8 mouse cellular contexts compared by ENCODE assay signal in genomic region chr9:70543048-70543880, GRCm38 (mm10). TPM values are rescaled to one million over a fixed set of nuclear protein-coding genes. Genes with fewer than 3 reads are reported as not detected.
A peak's percentile ranks its signal among the peaks of the same experiment; 100 is the strongest.
DNase-seq lines count a peak whose midpoint lies in the region; ATAC-seq and TF ChIP-seq lines count a peak whose summit lies in the region.

No protein-coding gene starts in this region.

- no peaks in the 10 kb centered on the region for H3K9me3 ChIP-seq in hindbrain, embryonic 10.5 days
- no peaks in the 10 kb centered on the region for H3K9me3 ChIP-seq in liver, embryonic 15.5 days (replicated peaks)

- peaks cover 21% of the 10 kb centered on the region for H3K36me3 ChIP-seq in hindbrain, embryonic 10.5 days
- H3K36me3 ChIP-seq in liver, embryonic 15.5 days (replicated peaks) = peaks cover 3% of the 10 kb centered on the region; the same call in 1 of the 2 replicates

- no peaks in the 10 kb centered on the region for H3K27me3 ChIP-seq in hindbrain, embryonic 10.5 days (ENCODE audit: insufficient read depth, poor library complexity, severe bottlenecking)
- H3K27me3 ChIP-seq in liver, embryonic 15.5 days = no peaks in the 10 kb centered on the region

- no peak for TF ChIP-seq POLR2A in olfactory bulb, adult 2 months (IDR thresholded peaks at IDR 0.05; ENCODE audit: insufficient read depth, low read depth, low read length)

- WGBS in hindbrain, embryonic 10.5 days = 2% methylated on average over 64 of the region's 64 CpGs
- under 1% methylated on average over 64 of the region's 64 CpGs for WGBS in liver, embryonic 15.5 days (ENCODE audit: insufficient replicate concordance)
- WGBS in olfactory bulb, adult 2 months = under 1% methylated on average over 64 of the region's 64 CpGs

- H3K4me1 ChIP-seq in hindbrain, embryonic 10.5 days (replicated peaks) = peaks cover 18% of the 10 kb centered on the region
- peaks cover 20% of the 10 kb centered on the region for H3K4me1 ChIP-seq in liver, embryonic 15.5 days (replicated peaks)
- no peaks in the 10 kb centered on the region for H3K4me1 ChIP-seq in olfactory bulb, adult 2 months (ENCODE audit: control insufficient read depth, insufficient read depth, low read length)

- H3K4me3 ChIP-seq in hindbrain, embryonic 10.5 days = peak overlapping the region; percentile 90
- peak overlapping the region; percentile 84 for H3K4me3 ChIP-seq in liver, embryonic 15.5 days (replicated peaks)
- peak overlapping the region; percentile 74 for H3K4me3 ChIP-seq in olfactory bulb, adult 2 months (ENCODE audit: insufficient read depth, low read depth, low read length)

- peak overlapping the region; percentile 99 for H3K27ac ChIP-seq in hindbrain, embryonic 10.5 days
- peak overlapping the region; percentile 100 for H3K27ac ChIP-seq in liver, embryonic 15.5 days (replicated peaks)
- peak overlapping the region; percentile 92 for H3K27ac ChIP-seq in olfactory bulb, adult 2 months (ENCODE audit: insufficient read depth, low read depth, low read length)

- H3K4me2 ChIP-seq in liver, embryonic 15.5 days = peak overlapping the region; percentile 91

- peak overlapping the region; percentile 90 for H3K9ac ChIP-seq in liver, embryonic 15.5 days

- peak; percentile 81 for ATAC-seq in liver, embryonic 15.5 days (ENCODE audit: insufficient read depth)

- intact Hi-C loops in left cerebral cortex, postnatal 10 days (cut with DNase I) = loop anchor here (5.0 kb wide), 1 partner anchor 41 kb away; the partner anchor contains the start of gene Rnf111

- DNase-seq in left cerebral cortex, postnatal 10 days (ENCODE audit: extremely low spot score in 1 of 2, low spot score in 2 of 2) = peak; percentile 28 to 82
- DNase-seq in left cerebral cortex, adult 18-20 months (ENCODE audit: low spot score in 2 of 2) = no peak
- peak; percentile 88 for DNase-seq in MN1 (ENCODE audit: low spot score)
- peak; percentile 5 for DNase-seq in embryo, embryonic 9.5 days (ENCODE audit: extremely low spot score)
- DNase-seq in hindbrain, embryonic 10.5 days (ENCODE audit: low spot score) = no peak
- no peak for DNase-seq in frontal cortex, postnatal 25 days (ENCODE audit: low spot score in 2 of 2)

- no peak for TF ChIP-seq CTCF in olfactory bulb, adult 2 months (IDR thresholded peaks at IDR 0.05; ENCODE audit: insufficient read depth, low read depth, low read length)

RNA-seq across cellular contexts. Expression of gene Sltm, which starts 0.7 kb away (rescaled TPM):
- total RNA-seq in left cerebral cortex, postnatal 10 days (2021) = 10 to 100 TPM; 43.6 to 45.4 TPM
- 10 to 100 TPM; 48.7 to 53.2 TPM for total RNA-seq in left cerebral cortex, adult 18-20 months (2021)
- 47.1 and 61.7 TPM in 2 replicates for polyA plus RNA-seq in hindbrain, embryonic 10.5 days (2016; fragmentation: Nextera tagmentation; extraction: Ambion mirVana)
- polyA plus RNA-seq in liver, embryonic 15.5 days (2015; fragmentation: Nextera tagmentation; extraction: Ambion mirVana) = 14.8 and 15.6 TPM in 2 replicates
- polyA plus RNA-seq in olfactory bulb, adult 2 months (2012; ENCODE audit: insufficient read depth, insufficient read length, low replicate concordance, missing spikeins) = 142 and 201 TPM in 2 replicates

RNA-seq across cellular contexts. Expression of gene Rnf111, which starts 39.7 kb away (rescaled TPM):
- 10 to 100 TPM; 36.1 to 39.8 TPM for total RNA-seq in left cerebral cortex, postnatal 10 days (2021)
- total RNA-seq in left cerebral cortex, adult 18-20 months (2021) = 10 to 100 TPM; 41.7 to 41.9 TPM
- polyA plus RNA-seq in hindbrain, embryonic 10.5 days (2016; fragmentation: Nextera tagmentation; extraction: Ambion mirVana) = 33.5 and 37.1 TPM in 2 replicates
- polyA plus RNA-seq in liver, embryonic 15.5 days (2015; fragmentation: Nextera tagmentation; extraction: Ambion mirVana) = 8.0 and 9.7 TPM in 2 replicates
- polyA plus RNA-seq in olfactory bulb, adult 2 months (2012; ENCODE audit: insufficient read depth, insufficient read length, low replicate concordance, missing spikeins) = not detected in 2 replicates

Comparison
In these comparisons a context has a peak if more than half of its experiments do, and no peak if none do; other contexts are left out.
1. DNase-seq: peak in left cerebral cortex, postnatal 10 days (2 of 2), MN1 (single experiment) and embryo, embryonic 9.5 days (single experiment); none in left cerebral cortex, adult 18-20 months (0 of 2), hindbrain, embryonic 10.5 days (single experiment) and frontal cortex, postnatal 25 days (0 of 2).
2. Peak in every context shown above with its lines, with median percentiles within 50 percentile points of each other: H3K27ac ChIP-seq and H3K4me3 ChIP-seq.